Mouse (Mus musculus) liver, adult (tissue): ENCODE data around the gene Bclaf1.

ENCODE experiments used
- GATA4 ChIP-seq: IDR thresholded peaks from 2 replicates; pipeline ENCODE4 v1.6.1; 2014; ENCODE audit warnings: mild to moderate bottlenecking, low read length; ENCODE audit not compliant: insufficient replicate concordance

The Bclaf1 gene

DNA sequence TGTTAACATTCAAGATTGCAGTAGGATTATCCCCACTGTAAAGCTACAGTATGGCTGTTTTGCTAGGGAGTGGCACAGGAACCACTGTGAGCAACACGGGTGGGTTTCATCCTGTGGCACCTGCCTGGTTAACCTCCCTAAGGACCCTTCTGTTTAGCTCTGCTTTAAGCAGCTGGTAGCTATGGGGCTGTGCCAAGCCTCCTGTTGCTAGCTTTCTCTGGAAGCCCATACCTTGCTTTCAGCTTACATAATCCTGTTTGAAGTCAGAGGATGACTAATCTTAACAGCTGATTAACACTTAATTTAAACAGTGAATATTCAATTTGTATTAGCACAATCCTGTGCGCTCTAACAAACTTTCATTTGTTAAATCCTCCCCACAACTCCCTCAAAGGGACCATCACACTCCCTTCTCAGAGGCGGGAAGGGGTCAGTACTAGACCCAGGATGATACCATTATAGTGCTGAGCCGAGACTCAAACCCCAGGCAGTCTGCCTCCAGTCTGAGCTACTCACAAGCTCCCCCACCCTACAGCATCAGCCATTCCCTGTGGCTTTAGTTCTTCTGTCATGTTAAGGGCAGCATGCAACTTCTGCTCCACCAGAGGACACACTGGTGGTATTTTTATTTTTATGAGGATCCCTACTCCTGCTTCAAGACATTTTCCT is 50.3 kb downstream of the Bclaf1 start:
- TF ChIP-seq GATA4, result no peak

DNA sequence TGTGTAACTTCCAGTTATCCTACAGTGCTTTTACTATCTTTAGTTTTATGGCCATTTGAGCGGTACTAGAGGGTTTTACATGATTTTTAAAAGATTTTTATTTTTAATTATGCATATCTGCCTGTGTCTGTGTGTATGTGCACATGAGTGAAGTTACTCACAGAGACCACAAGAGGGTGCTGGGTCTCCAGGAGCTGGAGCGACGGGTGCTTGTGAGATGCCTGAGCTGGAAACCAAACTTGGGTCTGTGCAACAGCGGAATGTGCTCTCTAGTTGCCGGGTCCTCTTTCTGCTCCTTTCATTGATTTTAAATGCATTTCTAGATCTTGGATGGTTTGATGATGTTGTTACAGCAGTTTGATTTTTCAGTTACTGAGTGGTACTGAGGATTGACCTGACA is 59.8 kb downstream of the Bclaf1 start:
- no peak for TF ChIP-seq GATA4

GRCm38 (mm10) chr10:20377621-20378020 is 65.4 kb downstream of the Bclaf1 start:
- no peak for TF ChIP-seq GATA4

DNA sequence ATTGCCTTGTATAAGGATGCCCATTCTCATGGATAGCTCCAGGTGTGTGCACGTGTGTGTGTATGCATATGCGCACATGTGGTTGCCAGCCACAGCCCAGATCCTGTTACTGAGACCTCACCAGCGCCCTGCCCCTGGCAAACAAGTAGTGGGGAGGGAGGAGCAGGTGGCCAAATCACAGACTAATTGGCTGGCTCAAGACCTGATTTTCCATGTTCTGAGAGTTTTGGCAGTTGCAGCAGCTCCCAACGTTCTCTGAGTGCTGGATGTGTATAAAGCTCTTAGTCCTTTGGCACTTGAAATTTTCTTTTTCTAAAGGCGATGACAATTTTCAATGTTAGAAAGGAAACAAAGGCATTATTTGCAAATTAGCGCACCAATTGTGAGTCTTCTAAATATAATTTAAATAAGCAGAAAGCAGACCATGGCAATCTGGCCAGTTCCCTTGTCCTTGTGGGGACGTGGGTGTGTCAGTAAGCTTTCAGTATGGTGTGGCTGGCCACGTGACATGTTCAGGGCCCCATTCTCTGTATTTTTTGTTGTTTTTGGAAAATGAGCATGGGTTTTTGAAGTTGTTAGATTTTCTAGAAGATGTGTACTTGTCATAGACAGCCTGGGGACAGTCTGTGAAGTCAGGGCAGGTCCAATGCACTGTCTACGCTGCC is 66.9 kb downstream of the Bclaf1 start:
- TF ChIP-seq GATA4, result no peak

DNA sequence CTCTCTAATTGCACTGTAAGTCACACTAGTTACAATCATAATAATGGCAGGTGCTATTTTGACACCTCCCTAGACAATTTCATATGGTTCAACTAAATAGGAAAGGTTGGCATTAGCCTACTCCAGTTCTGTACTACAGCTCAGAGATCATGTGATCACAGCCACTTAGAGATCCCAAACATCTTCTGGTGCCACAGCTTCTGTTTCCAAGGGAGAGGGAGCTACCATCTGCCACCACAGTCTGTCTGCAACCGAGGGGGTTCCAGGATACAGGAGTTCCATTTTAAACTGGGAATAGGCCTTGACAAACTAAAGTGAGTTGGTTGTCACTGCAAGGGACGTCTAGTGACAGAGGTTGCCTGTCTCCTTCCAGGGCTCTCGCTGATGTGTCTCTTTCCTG is 68.5 kb downstream of the Bclaf1 start:
- TF ChIP-seq GATA4, result no peak

- TF ChIP-seq GATA4, result no peak
Observed at GRCm38 (mm10) chr10:20381352-20381751, 69.1 kb downstream of the Bclaf1 start.

DNA sequence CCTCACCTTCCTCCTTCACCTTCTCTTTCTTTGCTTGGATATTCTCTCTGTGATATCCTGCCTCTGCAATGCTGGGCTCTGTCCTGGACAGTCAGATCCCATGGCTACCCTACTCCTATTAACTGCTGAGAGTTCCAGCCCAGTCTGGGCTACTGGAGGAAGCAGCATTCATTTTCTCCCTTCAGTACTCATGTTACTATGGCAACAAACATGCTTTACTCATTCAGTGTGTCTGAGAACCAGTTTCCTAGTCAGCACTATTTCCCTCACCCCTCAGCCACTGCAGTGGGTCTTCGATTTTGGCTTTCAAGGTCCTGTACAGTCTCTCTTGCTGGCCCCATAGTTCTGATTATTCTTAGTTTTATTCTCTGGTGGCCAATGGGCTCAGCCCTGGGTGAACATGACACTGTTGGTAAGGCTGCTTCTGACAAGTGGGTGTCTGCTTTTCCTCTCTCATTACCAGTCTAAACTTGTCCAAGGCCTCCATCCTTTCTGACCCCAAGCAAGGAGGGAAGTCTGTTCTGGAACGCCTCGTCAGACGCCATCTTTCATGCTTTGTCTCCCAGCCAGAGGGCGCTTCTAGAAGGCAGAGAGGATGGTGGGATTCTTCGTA is 70.6 kb downstream of the Bclaf1 start:
- no peak for TF ChIP-seq GATA4

- TF ChIP-seq GATA4, result no peak
Observed at GRCm38 (mm10) chr10:20390568-20390967, 78.3 kb downstream of the Bclaf1 start.
